In genomic region chr4:10905234-10905801, GRCm38 (mm10) we compare ENCODE assay signal across 8 mouse cellular contexts. TPM values are rescaled to one million over a fixed set of nuclear protein-coding genes. Genes with fewer than 3 reads are reported as not detected.
DNase-seq lines count a peak whose midpoint lies in the region; ATAC-seq lines count a peak whose summit lies in the region.

No protein-coding gene starts in this region.

- DNase-seq in 3134 (ENCODE audit: extremely low read depth, insufficient read length, low spot score) = peak; percentile 30
- DNase-seq in MN1 (ENCODE audit: low spot score) = peak; percentile 35
- DNase-seq in spleen, postnatal 10 days (ENCODE audit: low spot score in 2 of 2) = no peak
- no peak for DNase-seq in cerebellum, postnatal 25 days
- no peak for DNase-seq in left cerebral cortex, adult 8-10 months (ENCODE audit: low spot score in 2 of 2)
- no peak for DNase-seq in spleen, postnatal 4 days (ENCODE audit: low spot score in 2 of 2)

- WGBS in heart, embryonic 14.5 days = 10% methylated on average over 13 of the region's 13 CpGs
- 14% methylated on average over 13 of the region's 13 CpGs for WGBS in liver, embryonic 16.5 days (ENCODE audit: insufficient replicate concordance)

- H3K27ac ChIP-seq in heart, embryonic 14.5 days (replicated peaks in 1 of 2; ENCODE audit: control insufficient read depth in 1 of 2, insufficient read depth in 1 of 2, low read depth in 2 of 2, low read length in 2 of 2) = peak overlapping the region; percentile 11 to 16; a peak in 3 of 4 replicates
- no peak overlapping the region for H3K27ac ChIP-seq in liver, embryonic 16.5 days (ENCODE audit: low read length)

- H3K4me1 ChIP-seq in heart, embryonic 14.5 days (ENCODE audit: control insufficient read depth in 2 of 2, insufficient read depth in 2 of 2, low read length in 2 of 2) = peaks cover 5 to 14% of the 10 kb centered on the region in 2 experiments
- H3K4me1 ChIP-seq in liver, embryonic 16.5 days (ENCODE audit: control insufficient read depth, low read depth, low read length) = no peaks in the 10 kb centered on the region

- 0 out of 4 replicates have a peak overlapping the region, but pooled peaks of 1 of the 2 experiments have one; percentile 5 for H3K4me3 ChIP-seq in heart, embryonic 14.5 days (ENCODE audit: control insufficient read depth in 1 of 2, insufficient read depth in 1 of 2, low read depth in 1 of 2, low read length in 2 of 2)
- 0 out of 2 replicates have a peak overlapping the region, but pooled peaks have one; percentile 8 for H3K4me3 ChIP-seq in liver, embryonic 16.5 days (ENCODE audit: low read depth, low read length)

- H3K4me2 ChIP-seq in heart, embryonic 14.5 days (ENCODE audit: low read length) = peak overlapping the region; percentile 52
- peak overlapping the region; percentile 12; the same call in 1 of the 2 replicates for H3K4me2 ChIP-seq in liver, embryonic 16.5 days (ENCODE audit: low read depth, low read length)

- ATAC-seq in heart, embryonic 14.5 days (ENCODE audit: insufficient number of reproducible peaks, insufficient read depth, low FRiP score, low read depth) = peak; percentile 54; the same call in 1 of the 2 replicates
- peak; percentile 35; the same call in 1 of the 2 replicates for ATAC-seq in liver, embryonic 16.5 days (ENCODE audit: low read depth)

- H3K9ac ChIP-seq in heart, embryonic 14.5 days (ENCODE audit: low read length) = no peak overlapping the region
- H3K9ac ChIP-seq in liver, embryonic 16.5 days (ENCODE audit: low read depth, low read length) = no peak overlapping the region

- no peaks in the 10 kb centered on the region for H3K9me3 ChIP-seq in heart, embryonic 14.5 days (ENCODE audit: control insufficient read depth, low read length)
- no peaks in the 10 kb centered on the region for H3K9me3 ChIP-seq in liver, embryonic 16.5 days (replicated peaks; ENCODE audit: control insufficient read depth, low read length)

- H3K36me3 ChIP-seq in heart, embryonic 14.5 days (ENCODE audit: control insufficient read depth, insufficient read depth, low read length) = no peaks in the 10 kb centered on the region
- H3K36me3 ChIP-seq in liver, embryonic 16.5 days (ENCODE audit: control insufficient read depth, insufficient read depth) = no peaks in the 10 kb centered on the region

- no peaks in the 10 kb centered on the region for H3K27me3 ChIP-seq in heart, embryonic 14.5 days (ENCODE audit: control insufficient read depth, insufficient read depth, low read length)
- H3K27me3 ChIP-seq in liver, embryonic 16.5 days (ENCODE audit: control insufficient read depth, insufficient read depth, low read depth, low read length) = no peaks in the 10 kb centered on the region

RNA-seq across cellular contexts. Expression of gene 2610301B20Rik, which starts 31.0 kb away (rescaled TPM):
- 24.6 and 24.7 TPM in 2 replicates for polyA plus RNA-seq in heart, embryonic 14.5 days (2014; fragmentation: Nextera tagmentation; extraction: Ambion mirVana)
- 7.9 and 8.3 TPM in 2 replicates for polyA plus RNA-seq in liver, embryonic 16.5 days (2015; fragmentation: Nextera tagmentation; extraction: Ambion mirVana)
- total RNA-seq in left cerebral cortex, adult 8-10 months (2022) = 10 to 100 TPM; 28.6 to 38.3 (median 34.8) TPM

Comparison
In these comparisons a context has a peak if more than half of its experiments do, and no peak if none do; other contexts are left out.
1. DNase-seq: peak in 3134 (single experiment) and MN1 (single experiment); none in spleen, postnatal 10 days (0 of 2), cerebellum, postnatal 25 days (0 of 2), left cerebral cortex, adult 8-10 months (0 of 2) and spleen, postnatal 4 days (0 of 2).